Mouse (Mus musculus) thymus, adult 18-20 months (tissue): ENCODE data around the gene Klk1b9.
"Not testable (repeated sequence)": the region's sequence is repeated elsewhere in the genome, so short reads cannot be mapped to it uniquely, and the experiment has no call there.

Experiments
- DNase-seq, 2 experiments: peaks; one replicate each; pipeline ENCODE4 v3.0.0; 2022; ENCODE audit warnings: mixed read lengths in 2 of 2

The Klk1b9 gene

GRCm38 (mm10) chr7:43975761-43976160, at the start of gene Klk1b9:
TSS of gene Klk1b9 (plus strand) at chr7:43976061.
- not testable (repeated sequence) for DNase-seq

GRCm38 (mm10) chr7:43928521-43928920, 47.3 kb upstream of the Klk1b9 start:
- DNase-seq: no peak

DNA sequence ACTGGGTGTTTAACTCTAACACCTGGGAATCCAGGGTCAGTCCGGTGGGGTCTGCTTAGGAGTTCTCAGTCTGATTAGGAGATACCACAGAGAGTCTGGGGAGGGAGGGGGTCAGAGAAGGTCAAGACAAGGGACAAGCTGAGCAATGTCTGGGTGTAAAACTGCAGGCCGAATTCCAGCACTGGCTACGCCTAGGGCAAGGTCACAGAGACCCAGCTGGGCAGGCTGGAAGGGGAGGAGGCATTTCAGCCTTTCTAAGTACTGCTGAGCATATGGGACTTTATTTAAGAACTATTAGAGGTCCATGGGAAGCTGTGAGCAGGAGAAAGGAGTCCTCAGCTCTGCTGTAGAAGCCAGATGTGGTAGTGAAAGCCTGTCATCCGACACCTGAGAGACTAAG, 43.5 kb upstream of the Klk1b9 start:
- DNase-seq: no peak

DNA sequence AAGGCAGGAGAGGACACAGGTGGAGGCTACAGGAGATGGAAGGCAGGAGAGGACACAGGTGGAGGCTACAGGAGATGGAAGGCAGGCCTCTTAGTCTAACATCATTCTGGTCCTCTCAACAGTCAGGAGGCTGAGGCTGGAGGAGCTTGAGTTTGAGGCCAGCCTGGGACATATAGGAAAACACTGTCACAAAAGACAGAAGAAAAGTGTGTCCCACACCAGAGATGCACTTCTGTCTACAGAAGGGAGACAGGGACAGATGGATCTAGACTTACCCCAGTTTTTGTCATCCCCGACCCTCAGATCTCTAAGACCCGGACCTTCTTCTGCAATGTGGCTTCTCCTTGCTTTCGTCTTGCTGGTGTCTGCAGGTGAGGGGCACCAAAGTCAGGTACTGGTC, 42.4 kb upstream of the Klk1b9 start, which contains the start of gene Klk15:
Gene Klk15 (plus strand): TSS at position 301 of the 400 bp plus-strand sequence.
- no peak for DNase-seq

DNA sequence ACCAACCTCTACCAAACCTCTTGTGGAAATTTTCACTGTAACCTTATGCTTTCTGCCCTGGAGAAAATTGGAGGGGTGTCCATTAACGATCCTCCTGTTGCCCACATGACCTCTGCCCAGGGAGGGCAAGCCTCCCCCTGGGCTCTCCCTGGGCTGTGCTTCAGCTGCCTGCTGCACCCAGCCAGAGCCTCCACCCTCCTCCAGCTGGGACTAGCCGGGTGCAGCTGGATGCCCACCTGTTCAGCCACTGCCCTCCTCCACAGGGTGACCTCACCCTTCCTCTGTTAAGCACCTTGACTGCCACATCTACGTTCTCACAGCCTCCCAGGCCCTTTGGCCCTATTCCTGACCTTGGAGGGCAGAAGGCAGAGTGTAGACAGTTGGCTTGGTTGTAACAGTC, 41.1 kb upstream of the Klk1b9 start:
- DNase-seq: no peak

DNA sequence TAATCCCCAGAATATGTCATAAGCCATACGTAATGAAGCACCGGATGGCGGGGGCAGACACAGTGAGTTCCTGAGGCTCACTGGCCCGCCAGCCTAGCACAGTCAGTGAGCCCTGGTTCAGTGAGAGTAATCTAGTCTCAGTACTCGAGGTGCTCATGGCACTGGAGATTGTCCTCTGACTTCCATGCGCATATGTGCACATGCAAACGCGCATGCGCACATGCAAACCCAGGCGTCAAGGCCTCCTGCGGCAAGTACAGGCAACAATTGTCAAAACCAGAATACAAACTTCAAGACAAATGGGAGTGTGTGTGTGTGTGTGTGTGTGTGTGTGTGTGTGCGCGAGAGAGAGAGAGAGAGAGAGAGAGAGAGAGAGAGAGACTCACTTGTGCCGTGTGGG, 39.3 kb upstream of the Klk1b9 start:
- no peak for DNase-seq

GRCm38 (mm10) chr7:43942293-43942692, 33.6 kb upstream of the Klk1b9 start:
- not testable (repeated sequence) for DNase-seq

DNA sequence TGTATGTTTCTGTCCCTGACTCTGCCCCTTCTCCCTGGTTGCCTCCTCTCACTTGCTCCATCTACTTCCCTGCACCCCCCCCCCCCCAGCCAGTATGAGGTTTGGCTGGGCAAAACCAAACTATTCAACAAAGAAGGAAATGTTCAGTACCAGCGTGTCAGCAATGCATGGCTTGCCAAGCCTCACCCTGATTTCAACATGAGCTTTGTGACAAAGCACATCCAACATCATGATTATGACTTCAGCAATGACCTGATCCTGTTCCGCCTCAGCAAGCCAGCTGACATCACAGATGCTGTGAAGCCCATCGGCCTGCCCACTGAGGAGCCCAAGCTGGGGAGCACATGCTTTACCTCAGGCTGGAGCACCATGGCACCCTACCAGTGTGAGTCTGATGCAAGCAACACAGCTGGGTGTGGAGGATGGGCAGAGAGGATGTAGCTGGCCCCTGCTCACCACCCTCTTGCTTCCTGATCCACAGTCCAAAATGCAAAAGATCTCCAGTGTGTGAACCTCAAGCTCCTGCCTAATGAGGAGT, 31.1 kb upstream of the Klk1b9 start:
- no peak for DNase-seq

GRCm38 (mm10) chr7:43950364-43950763, 25.5 kb upstream of the Klk1b9 start, which contains the start of gene Klk1b8:
TSS of gene Klk1b8 (plus strand) at chr7:43950664.
- no peak for DNase-seq

DNA sequence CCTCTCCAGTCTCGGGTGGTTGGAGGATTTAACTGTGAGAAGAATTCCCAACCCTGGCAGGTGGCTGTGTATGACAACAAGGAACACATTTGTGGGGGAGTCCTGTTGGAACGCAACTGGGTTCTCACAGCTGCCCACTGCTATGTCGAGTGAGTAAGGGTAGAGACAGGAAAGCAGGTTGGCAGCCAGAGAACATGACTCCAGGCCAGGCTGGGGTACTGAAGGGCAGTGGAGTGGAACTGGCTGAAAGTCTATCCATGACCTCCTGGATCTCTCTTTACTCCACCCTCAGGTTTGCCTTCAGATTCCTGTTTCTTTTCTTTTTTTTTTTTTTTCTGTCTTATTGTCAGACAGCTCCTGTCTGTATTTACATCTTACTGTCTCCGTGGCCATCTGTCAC, 23.2 kb upstream of the Klk1b9 start:
- DNase-seq: no peak

DNA sequence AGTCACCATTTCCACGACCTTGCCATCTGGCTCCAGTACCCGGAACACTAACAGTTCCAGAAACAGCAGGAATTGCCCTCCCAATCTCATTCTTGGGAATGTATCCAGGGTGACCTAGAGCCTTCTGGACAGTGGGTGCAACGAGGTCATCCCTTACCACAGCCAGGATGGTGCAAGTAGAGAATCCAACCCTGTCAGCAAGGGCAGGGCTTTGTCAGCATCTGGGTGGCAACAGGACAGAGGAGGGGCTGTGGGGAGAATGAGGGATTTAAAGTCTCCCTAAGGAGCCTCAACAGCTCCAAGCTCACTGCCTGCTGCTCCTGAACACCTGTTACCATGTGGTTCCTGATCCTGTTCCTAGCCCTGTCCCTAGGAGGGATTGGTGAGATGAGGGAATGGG, 9.4 kb upstream of the Klk1b9 start, which contains the start of gene Klk1b1:
Gene Klk1b1 (plus strand): TSS at position 301 of the 400 bp plus-strand sequence.
- no peak for DNase-seq

- DNase-seq: no peak
These were observed 8.8 kb upstream of the Klk1b9 start for GRCm38 (mm10) chr7:43967058-43967457.

- DNase-seq: no peak
These were observed 8.2 kb upstream of the Klk1b9 start for GRCm38 (mm10) chr7:43967612-43968011.

DNA sequence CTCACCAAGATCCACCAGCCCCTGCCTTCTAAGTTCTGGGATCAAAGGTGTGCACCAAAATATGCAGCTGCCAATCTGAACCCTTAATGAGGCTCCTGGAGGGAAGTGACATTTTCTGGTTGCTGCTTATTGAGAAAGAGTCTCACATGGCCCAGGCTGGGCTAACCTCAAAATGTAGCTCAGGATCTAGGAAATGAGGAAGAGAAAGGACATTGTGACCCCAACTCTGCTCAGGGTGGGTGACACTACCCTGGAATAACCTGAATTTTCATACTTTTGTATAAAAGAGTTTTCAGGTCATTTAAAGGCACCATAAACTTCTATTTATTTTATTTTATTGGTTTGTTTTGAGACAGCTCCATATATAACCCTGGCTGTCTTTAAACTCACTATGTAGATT, 9.8 kb downstream of the Klk1b9 start:
- no peak for DNase-seq

DNA sequence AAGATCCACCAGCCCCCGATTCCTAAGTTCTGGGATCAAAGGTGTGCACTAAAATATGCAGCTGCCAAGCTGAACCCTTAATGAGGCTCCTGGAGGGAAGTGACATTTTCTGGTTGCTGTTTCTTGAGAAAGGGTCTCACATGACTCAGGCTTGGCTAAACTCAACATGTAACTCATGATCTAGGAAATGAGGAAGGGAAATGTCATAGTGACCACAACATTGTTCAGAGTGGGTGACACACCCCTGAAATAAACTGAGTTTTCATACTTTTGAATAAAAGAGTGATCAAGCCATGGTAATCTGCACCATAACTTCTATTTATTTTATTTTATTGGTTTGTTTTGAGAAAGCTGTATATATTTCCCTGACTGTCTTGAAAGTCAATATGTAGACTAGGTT, 19.0 kb downstream of the Klk1b9 start:
- not testable (repeated sequence) for DNase-seq

- DNase-seq: not testable (repeated sequence)
These were observed 19.7 kb downstream of the Klk1b9 start, which contains the start of gene Klk1b11 for GRCm38 (mm10) chr7:43995577-43995976. TSS of gene Klk1b11 (plus strand) at chr7:43995877.

DNA sequence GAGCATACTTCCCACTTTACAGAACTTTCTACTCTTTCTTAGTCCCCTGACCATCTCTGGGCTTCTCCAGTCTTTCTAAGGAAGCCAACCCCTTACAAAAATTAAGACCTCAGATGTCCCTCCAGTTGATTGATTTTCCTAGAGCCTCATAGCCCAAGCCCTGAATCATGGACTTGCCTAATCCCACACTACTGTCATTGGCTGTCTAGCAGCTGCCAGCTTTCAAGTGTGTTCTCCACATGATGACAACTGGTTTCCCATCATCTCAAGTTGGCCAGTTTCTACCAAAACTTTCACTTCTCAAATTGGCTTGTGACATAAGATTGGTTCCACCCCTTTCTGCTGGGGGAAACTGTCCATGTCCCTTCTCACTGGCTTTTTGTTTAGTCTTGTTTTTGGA, 29.0 kb downstream of the Klk1b9 start:
- DNase-seq: no peak

DNA sequence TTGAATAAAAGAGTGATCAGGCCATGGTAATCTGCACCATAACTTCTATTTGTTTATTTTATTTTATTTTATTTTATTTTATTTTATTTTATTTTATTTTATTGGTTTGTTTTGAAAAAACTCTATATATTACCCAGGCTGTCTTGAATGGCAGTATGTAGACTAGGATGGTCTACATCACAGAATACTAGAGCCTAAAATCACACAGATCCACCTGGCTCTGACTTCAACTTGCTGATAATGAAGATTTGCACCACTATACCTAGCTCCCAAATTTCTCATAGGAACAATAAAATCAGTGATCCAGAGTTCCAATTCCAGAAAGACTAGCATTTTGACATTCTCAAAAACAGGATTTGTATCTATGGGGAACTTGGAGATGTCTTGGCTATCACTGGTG, 36.0 kb downstream of the Klk1b9 start, which contains the start of gene Klk1b26:
Gene Klk1b26 (plus strand): TSS at position 301 of the 400 bp plus-strand sequence.
- not testable (repeated sequence) for DNase-seq

- not testable (repeated sequence) for DNase-seq
These were observed 38.8 kb downstream of the Klk1b9 start for GRCm38 (mm10) chr7:44014666-44015065.

- DNase-seq: no peak
These were observed 39.2 kb downstream of the Klk1b9 start for GRCm38 (mm10) chr7:44015071-44015470.
